Mouse (Mus musculus): ENCODE measurements around the gene Chchd3.

DNA sequence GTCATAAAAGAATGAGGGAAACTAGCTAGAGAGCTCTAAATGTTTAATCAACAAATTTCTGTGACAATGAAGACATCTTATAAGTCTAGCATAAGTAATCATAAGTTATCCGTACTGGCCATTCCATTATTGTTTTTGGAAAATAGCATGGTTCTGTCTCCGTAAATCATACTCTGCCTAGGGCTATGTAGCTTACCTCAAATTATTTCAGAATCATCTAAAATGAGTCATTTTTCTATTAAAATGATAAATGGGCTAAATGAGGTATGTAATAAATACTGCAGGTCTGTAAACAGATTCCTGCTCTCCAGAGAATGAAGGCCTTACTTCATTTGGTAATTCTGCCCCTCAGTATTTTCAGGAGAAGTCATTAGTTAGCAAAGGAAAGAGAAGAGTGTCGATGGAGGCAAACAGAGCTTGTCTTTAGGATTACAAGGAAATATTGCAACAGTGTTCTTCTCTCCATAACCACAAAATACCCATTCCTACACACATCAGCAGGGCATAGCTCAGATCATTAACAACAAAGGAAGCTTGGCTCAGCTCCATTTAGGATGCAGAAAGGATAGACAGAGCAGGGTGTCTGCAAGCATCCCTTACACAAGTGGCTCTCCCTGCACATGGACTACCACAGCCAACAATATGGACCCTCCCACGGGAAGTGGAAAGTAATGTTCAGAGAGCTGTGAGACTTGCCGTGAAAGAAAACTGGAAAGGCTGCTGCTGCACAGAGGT, 100.1 kb downstream of the Chchd3 start:
- TF ChIP-seq CTCF (IDR thresholded peaks at IDR 0.05): no peak
- TF ChIP-seq EP300 (IDR thresholded peaks at IDR 0.05): no peak
